Mouse (Mus musculus) cerebellum, adult (tissue): ENCODE results near the gene 1110032A03Rik.
A peak's percentile ranks its signal among the peaks of the same experiment; 100 is the strongest.

Experiments
- ATAC-seq: cut with Nextera tagmentation; 2 replicates; pipeline ENCODE4 v1.9.2; 2017; ENCODE audit warnings: mild to moderate bottlenecking, moderate library complexity, mixed read lengths; ENCODE audit not compliant: insufficient number of reproducible peaks, low FRiP score, low TSS enrichment

1110032A03Rik gene

DNA sequence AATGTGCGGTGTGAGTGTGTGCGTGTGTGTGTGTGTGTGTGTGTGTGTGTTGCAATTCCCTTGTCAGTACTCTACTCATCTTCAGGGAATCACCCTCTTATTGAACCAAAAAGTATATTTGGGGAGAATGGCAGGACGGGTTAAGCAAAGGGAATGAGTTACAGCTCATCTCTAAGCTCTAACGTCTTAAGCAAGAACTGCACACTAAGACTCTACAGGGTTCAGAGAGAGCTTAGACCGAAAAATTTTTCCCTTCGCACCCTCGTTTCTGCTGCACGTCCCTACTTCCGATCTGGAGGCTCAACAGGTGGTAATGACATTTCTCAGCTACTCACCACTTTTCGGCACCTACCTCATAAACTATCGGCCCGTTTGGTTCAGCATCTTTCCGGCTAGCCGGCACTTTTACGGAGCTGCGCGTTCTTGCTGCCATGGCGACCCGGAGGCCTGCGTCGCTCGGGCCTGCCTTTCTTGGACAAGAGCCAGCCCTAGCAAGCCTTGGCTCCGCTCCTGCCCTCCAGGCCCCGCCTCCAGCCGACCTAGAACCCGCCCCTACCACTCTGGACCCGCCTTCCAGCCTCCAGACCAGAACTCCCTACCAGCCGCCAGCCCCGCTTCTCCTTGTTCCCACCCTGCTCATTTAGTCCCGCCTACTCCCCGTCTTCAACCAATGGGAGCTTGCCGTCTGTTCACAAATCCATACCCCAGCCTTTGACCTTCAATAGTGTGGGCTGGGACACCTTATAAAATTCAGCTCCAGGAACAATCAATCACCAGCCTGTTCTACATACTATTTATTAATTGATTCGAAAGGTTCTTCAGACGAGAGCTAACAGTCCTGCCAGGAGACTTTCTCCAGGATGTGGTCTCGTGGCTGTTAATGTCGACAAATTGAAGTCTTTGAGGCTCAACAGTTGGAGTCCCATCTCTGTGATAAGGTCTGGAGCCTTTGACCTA lies 36.1 kb downstream of the 1110032A03Rik start, which contains the start of gene Dixdc1:
TSS of gene Dixdc1 (minus strand) at position 604 of the 957 bp plus-strand sequence.
- peak; percentile 85 for ATAC-seq

DNA sequence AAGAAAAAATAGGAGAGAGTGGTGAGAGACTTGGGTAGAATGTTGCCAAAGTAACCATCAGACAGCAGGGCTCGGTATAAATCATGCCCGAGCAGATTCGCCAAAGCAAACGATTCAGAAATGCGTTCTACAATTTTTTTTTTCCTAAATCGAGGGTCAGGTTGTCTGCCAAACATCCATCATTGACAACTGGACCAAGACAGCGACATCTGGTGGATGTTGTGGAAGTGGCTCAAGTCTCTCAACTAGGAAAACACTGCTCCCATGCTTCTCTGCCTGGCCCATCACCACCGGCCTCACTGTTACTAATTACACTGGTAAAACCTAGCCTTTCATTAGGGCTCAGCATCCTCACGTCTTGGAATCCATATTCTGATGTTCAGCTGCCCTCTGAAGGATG lies 40.3 kb downstream of the 1110032A03Rik start:
- no peak for ATAC-seq

DNA sequence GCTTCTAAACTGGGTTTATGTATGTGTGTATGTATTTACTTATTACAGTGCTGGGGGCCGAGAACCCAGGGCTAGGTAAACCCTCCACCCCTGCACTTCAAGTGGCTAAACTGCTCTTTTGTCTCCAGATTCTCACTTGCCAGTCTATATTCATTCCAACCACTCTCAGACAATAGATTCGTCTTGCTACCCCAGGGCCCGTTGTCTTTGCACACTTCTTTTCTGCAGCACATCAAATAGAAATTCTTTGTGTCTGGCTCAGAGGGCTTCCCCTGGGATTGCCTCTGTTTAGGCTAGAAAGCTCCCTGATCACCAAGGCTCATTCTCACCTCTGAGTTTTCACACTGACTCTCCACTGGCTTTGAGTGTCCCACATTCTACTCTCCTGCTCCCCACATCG lies 42.8 kb downstream of the 1110032A03Rik start:
- no peak for ATAC-seq

DNA sequence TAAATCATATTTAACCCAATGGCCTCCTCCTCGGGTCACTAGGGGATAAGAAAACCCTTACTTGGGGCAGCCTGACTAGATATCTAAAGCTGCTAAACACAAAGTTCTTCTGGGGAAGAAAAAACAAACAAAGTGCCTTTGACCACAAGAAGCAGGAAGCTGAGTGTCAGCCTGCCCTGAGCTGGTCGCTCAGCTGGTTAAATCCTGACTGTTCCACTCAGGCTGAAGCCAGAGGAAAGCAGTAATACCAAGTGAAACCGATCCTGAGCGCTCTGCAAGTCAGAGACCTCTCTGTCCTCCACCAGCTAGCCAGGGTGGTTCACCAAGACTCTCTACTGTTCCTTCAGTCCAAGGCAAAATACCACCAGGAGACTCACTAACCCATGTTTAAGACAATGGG lies 45.7 kb downstream of the 1110032A03Rik start:
- no peak for ATAC-seq

DNA sequence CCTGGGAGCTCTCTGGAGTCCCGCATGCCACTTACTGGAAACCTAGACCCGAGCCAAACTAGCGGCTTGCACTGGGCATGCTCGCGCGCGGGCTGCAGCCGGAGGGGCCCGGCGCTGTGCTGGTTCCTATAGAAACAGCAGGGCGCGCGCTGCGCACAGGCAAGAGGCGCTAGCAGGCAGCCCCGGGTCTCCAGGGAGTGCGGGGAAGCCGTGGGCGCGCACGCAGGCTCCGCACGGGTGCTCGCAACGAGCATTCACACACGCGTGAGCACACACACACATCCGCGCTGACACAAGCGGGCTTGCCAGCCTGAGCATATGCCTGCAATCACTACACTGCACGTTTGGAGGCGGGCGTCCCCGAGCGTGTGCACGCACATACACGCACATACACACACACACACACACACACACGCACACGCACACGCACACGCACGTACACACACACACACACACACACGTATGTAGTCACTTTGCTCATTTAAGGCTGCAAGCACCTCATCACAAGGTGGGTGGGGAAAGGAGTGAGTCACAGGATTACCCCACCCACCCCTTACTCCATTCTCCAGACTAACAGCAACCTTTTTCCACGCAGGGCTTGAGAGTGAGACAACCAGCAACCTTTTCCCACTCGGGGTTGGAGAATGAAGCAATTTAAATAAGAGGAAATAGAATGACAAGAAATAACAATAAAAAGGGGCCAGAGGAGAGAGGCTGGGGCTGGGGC lies 47.2 kb downstream of the 1110032A03Rik start:
- ATAC-seq, result peak; percentile 71

DNA sequence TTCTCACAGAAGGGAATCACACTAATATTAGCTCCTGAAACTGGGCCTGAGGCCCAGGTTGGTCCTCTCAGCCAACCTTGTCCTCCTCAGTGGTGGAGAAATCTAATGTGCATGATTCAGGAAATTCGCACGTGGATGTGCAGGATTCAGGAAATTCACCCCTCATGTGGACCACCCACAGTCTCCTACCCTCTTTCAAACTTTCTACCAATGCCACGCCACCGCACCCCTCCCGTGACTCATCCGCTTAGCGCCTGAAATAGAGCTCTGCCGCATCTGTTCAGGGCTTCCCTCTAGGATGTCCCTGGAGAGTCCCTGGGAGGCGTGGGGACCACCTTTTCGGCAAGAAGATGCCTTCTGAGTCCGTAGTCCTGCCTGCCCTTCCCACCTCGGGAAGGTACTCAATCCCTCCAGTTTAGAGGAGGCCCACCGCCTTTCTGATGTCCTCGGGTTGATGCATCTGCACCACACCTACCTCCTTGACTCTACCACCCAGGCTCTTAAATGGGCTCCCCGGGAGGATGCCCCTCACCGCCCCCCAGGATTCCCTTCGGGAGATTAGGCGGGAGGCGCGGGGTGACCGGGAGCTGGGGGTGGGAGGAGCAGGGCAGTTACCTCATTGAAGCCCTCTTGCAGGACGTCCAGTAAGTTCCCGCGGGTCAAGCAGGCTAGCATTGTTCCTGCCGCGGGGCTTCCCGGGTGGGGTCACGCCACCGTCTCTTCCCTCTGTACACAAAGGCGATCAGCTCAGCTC lies 48.0 kb downstream of the 1110032A03Rik start:
- peak; percentile 37; the same call in 1 of the 2 replicates for ATAC-seq

DNA sequence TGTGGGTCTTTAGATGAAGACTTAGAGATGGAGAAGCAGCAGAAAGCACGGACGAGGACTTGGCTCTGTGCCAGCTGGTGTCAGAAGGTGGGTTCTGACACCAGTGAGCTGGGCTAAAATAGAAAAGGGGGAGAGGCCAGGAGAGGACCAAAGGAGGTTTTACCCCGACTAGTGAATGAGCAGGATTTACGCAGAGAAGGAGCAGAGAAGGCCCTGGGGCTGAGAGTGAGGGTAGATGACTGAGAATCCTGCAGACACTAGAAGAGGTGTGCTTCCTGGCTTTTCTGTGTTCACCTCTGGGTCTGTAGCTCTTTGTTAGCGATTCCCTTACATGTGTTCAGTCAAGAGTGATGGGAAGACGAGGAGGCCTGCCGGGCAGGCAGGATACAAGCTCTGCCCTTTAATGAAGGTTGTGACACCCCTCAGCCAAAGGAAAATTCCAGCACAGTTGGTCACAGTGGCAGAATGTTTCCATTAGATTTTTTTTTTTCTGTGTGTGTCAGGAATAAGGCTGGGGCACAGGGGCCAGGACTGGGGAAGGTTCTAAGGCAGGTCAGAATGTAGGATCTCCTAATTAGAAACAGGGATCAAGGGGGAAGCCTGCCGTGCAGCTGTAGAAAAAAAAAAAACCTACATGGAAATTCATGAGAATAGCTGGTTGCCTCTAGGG lies 49.3 kb downstream of the 1110032A03Rik start:
- ATAC-seq, result 0 out of 2 replicates have a peak, but pooled peaks have one; percentile 21

DNA sequence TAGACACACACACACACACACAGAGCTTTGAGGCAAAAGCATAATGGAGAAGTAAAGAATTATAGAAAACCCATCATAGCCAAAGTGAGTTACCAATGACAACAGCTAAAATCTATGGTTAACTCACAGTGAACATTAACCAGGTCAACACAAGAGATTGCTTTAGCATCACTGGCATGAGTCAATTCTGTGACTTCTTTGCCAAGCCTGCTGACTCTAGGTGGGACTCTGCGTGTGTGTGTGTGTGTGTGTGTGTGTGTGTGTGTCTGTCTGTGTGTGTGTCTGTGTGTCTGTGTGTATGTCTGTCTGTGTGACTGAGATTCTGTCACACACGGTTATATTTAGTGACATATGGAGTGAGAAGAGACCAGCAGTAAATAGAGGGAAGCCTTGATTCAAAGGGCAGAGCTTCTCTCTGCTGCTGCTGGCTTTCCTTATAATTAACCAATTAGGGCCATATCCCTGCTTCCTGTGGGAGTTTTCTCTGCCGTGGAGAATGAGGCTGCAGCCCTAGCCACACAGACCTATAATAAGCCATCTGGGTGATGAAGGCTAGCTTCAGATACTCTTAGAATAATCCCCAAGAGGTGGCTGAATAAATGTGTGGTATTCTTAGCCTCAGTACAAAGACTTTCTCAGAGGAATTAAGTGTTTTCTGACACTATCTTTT lies 50.5 kb downstream of the 1110032A03Rik start:
- no peak for ATAC-seq

DNA sequence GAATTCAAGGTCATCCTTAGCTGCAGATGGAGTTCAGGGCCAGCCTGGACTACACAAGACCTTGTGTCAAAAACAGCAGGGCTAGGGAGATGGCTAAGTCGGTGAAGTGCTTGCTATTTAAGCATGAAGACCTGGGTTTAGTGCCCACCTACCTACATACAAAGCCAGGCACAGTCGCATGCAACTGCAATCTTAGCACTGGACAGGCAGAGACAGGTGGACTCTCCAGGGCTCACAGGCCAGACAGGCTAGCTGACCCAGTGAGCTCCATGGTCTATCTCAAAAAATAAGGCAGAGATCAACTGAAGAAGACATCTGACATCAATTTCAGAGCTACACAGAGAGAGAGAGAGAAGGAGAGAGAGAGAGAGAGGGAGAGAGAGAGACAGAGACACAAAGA lies 51.2 kb downstream of the 1110032A03Rik start:
- ATAC-seq, result no peak

DNA sequence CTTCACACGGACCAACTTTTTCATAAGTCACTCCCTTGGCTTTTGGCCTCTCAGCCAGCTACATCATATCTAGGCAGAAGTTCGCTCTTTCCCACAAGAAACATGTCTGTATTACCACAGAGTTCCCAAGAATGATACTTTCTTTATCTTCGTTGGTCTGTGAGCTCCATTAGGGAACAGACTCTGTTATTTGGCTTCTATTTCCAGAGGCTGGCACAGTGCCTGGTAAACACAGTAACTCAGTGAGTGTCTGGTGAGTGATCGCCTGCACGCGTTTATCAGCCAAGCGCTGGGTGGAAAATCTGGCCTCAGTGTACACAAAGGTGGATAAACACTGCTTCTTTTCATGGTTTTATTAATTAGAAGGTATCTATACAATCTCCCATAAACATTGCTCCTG lies 51.9 kb downstream of the 1110032A03Rik start:
- ATAC-seq, result no peak

DNA sequence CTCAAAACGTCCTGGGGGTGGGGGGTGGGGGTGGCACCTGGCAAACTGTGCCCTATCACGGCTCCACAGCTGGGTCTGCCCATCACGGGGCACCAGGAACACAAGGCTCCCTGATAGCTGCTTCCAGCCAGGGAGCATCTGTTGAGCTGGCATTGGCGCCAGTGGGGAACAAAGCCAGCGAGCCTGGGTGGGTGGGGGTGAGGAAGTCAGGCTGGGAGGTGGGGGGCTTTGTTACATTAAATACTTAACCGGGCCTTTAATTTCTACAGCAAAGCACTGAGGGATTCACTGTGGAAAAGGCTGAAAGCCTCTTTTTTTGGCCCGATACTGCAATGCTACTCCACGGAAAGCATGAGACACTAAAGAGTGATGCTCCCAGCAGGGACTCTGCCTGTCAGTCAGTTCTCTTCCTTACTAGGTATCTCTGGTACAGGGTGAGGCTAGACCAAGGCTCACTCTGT lies 52.8 kb downstream of the 1110032A03Rik start:
- no peak for ATAC-seq

DNA sequence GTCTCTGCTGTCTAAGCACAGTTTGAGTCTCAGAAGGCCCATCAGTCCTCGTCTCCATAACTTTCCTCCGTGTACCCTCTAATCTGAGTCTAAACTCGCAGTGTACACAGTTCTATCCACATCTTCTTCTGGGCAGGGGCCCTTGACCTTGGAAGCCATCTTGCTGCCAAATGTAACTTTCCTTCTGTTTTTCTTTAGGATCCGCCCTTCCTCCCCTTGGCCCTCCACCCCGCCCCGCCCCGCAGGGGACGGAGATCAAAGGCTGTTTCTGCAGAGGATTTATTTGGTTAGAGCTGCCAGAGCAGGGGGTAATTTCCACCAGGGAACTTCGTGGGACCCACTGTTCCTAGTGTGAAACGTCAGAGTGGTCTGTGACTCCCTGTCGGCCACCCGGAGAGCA lies 54.3 kb downstream of the 1110032A03Rik start:
- no peak for ATAC-seq

DNA sequence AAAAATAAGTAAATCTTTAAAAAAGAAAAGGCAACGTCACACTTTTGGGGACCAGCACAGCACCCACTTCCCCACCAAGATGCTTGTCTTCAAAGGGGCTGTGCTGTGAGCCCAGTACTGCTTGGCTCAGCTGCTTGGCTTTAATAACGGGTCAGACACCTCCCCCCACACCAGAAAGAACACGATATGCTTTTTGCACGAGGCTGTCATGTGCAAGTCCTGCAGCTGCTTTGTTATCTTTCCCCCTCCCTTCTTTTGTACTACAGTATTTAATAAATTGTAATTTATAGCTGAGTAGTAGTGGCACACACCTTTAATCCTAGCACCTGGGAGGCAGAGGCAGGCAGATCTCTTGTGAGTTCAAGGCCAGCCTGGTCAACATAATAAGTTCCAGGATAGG lies 56.4 kb downstream of the 1110032A03Rik start:
- ATAC-seq, result no peak

DNA sequence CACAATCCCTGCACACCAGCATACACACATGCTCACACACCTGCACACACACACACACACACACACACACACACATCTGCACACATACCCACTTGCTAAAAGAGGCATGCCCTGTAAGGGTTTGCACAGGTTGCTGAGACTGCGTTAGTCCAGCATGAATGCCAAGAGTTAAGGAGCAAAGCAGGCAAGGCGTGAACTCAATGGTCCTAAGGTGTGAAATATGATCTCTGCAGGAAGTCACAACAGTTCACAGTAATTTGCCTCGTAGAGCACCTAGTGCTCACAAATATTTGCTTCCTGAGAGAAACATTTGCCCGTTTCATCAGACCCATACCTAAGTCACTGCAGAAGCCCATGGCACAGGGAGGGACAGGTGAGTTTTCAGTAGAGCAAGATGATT lies 61.1 kb downstream of the 1110032A03Rik start:
- ATAC-seq, result no peak
